Mouse (Mus musculus) ovary, postnatal 14 days (tissue): ENCODE measurements around the gene Evpl.

Experiments
- DNase-seq: peaks from one replicate; pipeline ENCODE4 v3.0.0; 2022; ENCODE audit warnings: low spot score

The Evpl gene

DNA sequence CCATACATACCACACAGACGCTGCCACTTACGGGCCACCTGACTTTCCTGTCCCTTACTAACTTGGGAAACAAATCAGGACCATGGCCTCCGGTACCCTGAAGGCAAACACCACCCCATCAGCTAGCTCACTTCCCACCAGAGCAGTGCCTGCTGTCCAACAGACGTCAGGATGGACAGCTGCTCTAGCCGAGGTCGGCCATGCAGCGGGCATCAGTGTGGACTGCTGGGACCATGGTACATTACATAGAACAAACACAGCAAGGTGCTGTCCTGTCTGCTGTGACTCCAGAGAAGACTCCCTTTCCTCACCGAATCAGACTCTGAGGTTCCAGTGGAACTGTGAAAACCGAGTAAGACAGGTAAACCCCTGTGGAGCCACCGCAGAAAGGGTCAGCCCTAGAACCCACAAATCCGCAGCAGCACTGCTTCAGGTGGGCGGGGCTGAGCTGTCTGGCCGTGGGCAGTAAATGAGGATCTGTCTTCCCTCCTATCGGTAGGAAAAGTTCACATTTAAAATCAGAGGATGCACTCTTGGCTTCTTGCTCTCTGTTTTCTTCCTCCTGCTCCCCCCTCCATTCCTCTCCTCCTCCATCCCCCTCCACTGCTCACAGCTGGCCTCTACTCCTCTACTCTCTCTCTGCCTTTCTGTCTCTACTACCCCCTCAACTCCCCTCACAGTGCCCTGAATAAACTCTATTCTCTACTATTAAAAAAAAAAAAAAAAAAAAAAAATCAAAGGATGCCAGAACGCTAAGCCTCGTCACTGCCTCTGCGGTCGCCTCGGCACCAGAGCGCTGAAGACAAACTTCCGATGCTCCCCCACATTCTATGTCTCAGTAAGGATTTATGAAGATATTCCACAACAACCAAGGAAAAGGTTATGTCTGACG is 17.5 kb upstream of the Evpl start:
- DNase-seq: no peak

DNA sequence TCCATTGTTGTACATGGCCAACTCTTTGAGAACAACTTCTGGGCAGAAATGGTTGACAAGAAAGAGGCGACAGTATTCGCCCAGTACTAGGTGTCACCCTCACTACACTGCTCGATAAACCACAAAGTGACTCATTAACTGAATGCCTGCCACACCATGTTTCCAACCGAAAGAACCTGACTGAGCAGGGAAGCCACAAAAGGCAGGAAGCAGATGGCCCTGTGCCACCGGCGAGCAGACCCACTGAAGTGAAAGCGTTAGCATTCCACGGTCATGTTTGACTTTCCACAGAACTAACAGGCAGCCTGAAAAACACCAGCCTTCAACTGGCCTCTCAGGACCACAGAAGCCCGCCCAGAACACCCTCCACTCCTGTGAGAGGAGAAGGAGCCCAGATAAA is 16.8 kb upstream of the Evpl start:
- no peak for DNase-seq

DNA sequence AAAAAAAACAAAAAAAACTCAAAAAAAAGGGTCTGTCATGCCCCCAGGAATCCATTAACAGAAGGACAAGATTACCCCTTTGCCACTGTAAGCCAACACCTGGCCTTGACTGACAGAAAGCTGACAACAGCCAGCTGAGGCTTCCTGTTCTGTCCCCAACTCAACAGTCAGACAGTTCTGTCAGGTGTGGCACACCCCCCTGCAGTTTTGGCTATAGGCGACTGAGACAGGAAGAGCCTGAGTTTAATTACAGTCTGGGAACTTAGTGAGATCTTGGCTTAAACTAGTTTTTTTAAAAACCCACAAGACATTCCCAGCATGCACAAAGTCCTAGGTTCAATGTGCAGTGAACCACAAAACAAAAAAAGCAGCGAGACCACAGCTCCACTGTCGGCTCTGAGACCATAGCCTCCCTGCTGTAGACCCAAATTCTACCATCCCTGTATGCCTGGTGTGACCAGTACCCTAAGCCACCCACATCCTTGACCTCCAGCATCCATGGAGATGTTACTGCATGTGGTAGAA is 15.3 kb upstream of the Evpl start:
- no peak for DNase-seq

DNA sequence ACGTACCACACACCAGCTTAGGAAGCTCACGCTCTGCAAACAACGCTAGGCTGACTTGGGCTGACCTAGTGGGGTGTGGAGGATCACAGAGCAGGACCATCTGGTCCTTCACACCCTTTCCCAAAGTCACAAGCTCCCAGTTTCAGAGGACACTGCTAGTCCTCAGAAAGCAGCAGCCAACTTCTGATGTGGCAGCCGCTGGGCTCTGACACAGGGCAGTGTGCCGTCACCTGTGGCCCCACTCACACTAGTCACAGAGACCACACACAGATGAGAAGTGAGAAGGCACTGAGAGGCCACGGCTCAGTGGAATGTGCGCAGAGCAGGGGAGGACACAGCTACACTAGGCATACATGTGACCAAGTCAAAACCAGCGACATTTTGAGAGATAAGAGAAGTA is 13.0 kb upstream of the Evpl start:
- no peak for DNase-seq

DNA sequence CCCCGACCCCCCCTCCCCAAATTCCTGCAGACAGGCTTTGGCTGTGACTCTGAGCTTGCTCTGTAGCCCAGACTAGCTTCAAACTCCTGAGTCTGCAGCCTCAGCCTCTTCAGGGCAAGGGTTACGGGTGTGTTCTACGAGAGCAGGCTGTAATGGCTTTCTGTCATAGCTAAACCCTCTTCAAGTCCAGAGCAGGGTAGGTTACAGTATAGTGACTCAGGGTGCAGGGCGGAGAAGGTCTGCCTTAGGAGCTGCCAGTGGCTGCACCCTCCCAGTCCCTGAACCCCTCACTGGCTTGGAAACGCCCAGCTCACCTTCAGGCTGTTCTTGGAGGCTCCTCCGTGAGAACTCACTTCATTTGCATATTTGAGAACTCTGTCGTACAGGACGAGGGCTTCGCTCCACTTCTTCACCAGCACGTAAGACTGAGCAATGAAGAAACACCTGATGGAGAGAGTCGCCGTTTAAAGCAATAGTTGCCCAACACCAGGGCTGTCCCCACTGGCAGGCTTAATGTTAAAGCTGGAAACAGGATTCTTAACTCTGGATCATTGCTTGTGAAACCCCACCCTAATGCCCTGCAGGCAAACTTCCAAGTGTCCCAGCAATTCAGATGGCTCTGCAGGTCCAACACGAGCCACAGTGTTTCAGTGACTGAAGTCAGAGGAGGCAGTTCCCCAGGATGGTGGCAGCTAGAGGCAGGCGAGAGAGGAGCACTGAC is 9.8 kb upstream of the Evpl start:
- no peak for DNase-seq

DNA sequence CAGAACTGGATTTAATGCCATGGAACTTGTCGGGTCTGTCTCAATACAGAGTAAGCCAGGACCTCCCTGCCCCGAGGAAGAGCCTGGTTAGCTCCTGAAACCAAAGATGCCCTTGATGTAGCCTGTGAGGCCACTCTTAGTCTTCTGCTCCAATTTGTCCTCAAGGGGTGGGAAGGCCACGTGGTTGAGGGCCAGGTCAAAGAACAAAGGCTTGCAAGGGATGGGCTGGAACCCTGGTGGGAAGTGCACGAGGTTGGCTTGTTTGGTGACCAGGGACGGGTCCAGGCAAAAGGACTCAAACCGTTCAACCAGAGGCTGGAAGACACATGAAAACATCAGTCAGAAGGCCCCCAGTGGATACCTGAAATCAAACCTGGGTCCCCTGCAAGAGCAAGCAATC is 7.7 kb upstream of the Evpl start:
- DNase-seq: no peak

DNA sequence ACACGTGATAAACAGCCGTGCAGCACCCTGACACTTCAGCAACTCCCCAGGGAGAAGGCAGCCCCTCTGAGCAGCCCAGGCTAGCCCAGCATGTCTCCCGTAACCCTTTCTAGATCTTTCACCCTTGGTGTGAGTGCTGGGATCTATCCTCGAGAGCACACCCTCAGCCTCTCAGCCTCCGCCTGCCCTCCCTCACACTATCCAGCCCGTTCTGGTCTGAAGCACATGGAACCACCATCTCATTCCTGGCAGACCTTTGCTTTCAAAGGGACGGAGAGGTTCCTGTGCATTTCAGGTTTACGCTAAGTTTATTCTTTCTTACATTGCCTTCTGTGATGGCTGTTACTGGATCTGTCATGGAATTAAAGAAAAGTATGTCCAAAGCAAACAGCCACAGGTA is 6.7 kb upstream of the Evpl start:
- DNase-seq: no peak

DNA sequence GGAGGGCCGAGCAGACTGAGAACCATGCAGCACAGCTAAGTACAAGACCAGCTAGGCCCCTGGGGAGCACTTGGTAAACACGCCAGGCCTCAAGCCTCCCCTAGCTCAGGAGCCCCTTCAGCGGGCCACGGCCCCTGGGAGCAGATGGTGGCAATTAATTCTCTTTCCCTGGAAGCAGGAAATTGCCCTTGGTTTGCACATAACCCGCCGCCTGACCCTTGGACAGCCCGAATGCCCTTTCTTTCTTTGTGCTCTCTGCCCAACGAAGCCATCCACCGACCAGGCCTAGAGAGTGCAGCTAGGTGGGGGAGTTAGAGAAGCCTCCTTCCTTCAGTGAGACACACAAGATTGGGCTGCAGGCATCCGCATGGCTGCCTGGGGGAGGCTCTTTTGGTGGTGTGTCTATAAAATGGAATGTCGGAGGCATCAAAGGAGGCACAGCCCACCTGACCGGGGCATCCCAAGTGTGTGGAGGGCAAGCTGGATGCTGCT is 3.9 kb upstream of the Evpl start:
- no peak for DNase-seq

DNA sequence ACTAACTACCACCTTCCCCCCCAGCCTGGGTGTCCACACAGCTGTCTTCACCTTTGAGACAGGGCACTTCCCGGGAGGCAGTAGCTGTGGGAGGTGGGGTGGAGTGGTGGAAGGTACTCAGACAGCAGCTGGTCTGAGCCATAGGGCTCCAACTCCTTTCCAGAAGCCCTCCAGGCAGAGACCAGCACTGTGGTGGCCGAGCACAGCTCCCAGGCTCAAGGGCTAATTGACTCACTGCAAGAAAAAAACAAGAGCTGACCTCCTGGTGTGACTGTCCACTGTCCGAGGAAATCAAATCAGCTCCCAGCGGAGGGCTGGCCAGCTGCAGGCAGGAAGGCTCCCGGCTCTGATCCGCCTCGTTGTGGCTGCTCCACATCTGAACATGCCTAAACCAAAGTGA is 1.9 kb upstream of the Evpl start:
- DNase-seq: no peak

DNA sequence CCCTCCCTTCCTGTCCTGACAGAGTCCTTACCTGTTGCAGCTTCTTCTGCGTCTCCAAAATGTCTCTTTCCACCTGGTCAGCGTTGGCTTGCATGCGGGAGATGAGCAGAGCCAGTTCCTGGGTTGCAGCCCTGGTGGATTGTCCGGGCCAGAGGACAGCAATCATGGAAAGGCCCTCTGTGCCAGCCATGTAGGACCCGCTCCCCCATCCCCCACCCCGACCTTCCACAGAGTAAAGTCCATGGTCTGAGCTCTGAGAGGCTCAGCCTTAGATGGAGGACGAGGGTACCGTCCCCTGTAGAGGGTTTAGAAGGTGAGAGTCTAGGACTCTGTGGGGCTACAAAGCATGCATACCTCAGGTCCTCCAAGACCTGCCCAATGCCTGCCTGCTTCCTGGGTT is 3.0 kb downstream of the Evpl start:
- no peak for DNase-seq

DNA sequence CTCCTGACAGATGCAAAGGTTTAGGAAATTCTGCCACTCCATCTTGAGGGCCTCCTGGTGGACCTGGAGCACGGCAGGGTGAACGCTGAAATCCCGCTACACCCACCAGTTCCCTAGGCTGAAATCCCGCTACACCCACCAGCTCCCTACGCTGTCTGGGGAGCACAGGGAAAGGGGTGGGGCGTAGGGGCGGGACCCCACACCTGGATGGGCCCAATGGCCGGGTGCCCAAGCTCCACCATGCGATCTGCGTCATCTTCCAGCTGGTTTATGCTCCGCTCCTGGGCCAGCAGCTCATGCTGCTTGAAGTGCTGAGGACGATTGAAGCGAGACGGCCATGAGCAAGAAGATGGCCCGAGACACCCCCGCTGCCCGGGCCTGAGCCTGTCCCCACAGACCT is 5.5 kb downstream of the Evpl start:
- DNase-seq: no peak

DNA sequence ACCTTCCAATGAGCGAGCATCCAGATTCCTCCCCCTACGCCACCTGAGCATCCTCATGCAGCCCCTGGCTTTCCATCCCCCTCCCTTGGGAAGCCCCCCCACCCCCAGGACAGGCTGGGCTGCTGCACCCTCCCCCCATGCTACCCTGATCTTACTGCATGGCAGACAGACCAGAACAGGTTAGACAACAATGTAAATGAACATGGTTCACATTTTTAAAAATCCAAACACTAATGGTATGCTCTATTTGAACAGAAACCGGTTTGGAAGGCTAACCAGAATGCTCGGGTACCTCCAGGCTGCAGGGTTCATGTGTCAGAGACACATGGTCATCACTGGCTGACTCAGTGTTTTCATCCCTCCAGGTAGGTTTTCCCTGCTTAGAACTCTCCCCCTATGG is 9.2 kb downstream of the Evpl start:
- no peak for DNase-seq

DNA sequence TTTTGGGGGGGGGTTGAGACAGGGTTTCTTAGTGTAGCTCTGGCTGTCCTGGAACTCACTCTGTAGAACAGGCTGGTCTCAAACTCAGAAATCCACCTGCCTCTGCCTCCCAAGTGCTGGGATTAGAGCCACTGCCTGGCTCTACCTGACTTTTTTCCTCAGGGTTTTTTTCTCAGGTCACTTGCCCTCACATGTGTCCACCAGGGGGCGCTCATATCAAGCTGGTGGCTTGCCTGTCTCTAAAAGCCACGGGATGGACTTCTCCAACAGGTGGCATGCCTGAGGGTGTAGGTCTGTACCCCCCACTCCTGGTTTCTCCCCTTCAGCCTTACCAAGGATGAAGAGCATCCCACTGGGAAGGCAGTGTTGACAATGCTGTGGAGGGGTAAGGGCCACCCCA is 11.5 kb downstream of the Evpl start:
- peak; percentile 77 for DNase-seq

DNA sequence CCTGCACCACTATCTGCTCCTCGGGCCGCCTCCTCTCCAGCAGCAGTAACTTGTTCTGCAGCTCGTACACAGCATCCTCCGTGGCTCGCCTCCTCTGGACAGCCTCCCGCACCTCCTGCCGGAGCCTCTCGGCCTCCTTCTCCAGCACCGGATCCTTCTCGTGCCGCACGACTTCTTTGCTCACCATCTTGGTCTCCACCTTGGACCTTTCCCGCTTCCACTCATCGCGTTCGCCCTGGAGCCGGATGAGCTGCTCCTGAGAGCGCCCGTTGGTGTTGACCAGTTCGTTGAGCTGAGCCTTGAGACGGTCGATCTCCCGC is 15.2 kb downstream of the Evpl start:
- no peak for DNase-seq

DNA sequence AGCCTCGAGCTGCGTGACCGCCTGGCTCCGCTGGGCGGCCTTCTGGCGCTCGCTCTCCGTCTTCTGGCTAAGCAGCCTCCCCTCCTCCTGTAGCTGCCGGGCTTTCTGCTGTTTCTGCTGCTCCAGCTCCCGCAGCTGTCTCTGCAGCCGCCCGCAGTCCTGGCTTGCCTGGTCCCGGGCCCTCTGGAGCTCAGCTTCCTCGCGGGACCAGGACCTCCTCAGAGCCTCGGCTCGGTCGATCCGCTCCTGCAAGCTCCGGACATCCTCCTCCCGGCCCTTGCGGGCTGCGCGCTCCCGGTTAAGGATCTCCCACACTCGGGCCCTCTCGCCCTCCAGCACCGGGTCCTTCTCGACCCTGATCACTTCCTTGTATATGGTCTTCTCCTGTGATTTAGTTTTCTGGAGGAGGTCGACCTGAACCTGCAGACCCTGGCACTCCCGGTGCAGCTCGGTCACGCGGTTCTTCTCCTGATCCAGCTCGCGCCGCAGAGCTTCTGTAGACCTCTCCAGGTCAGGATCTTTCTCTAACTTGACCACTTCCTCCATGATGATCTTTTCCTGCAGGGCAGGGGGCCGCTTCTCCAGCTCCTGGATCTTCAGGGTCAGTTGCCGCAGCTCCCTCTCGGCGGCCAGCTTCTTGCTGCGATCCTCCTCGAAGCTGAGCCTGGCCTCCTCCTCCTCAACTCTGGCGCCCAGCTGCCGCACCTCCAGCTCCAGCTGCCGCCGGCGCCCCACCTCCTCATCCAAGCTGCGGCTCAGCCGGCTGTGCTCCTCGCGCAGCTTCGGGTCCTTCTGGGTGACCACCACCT is 15.7 kb downstream of the Evpl start:
- no peak for DNase-seq

DNA sequence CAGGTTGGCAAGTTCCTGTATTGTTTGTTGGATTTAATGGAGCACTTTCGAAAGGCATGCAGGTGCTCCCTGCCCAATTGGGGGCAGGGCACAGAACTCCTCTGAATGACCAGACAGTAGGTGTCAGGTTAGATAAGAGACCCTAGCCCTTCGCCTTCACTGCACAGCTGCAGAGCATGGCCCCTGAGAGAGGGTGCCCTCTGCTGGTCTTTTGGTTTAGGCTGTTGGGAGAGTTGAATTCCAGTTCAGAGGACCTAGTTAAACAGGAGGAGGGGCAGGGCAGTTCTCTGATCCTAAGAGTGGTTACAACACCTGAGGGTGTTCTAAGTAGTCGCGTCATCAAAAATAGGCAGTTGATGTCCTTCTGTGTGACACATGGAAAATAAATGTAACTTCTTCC is 18.0 kb downstream of the Evpl start:
- peak; percentile 64 for DNase-seq

DNA sequence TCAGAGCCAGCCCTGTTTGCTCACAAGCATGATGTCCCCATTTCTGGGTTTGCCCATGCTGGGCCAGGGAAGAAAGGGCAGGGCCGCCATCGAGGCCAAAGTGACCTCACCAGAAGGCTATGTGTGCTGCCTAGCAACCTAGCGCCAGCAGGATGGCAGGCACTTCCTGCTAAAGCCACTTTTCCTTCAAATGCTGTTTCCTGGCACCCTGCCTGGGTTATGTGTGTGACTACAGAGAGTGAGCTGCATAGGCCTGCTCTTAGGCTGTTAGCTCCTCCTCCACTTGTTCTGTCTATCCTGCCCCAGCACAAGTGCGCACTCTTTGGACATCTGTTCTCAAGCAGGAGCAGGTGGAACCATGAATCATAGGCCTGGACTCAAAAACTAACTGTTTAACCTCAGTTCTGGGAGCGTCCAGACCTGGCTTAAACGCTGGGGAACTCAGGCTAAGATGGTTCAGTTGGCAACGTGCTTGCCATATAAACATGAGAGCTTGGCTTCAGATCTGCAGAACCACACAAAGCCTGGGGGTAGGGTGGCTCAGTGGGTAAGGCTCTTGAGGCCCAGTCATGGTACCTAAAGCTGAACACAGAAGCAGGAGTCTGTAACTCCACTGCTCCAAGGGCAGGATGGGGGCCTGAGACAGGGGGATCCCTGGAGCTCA is 19.0 kb downstream of the Evpl start:
- DNase-seq: peak; percentile 77

DNA sequence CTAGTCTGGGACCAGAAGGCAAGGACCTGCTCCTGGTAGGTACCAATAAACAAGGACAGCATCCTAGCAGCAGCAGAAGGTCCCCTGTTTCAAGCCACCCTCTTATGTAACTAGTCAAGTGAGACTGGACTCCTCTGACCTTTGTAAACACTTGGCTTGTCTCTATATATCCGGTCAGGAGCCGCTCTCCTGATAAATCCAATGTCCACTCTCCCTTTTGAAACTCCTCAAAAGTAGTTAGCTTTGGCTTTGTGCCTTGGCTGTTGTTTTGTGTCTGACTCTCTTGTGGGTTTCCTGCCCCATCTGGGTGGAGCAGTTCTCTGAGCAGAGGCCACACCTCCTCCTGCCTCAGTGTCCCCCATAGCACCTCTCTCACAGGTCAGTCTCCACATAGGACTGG is 19.6 kb downstream of the Evpl start:
- no peak for DNase-seq

DNA sequence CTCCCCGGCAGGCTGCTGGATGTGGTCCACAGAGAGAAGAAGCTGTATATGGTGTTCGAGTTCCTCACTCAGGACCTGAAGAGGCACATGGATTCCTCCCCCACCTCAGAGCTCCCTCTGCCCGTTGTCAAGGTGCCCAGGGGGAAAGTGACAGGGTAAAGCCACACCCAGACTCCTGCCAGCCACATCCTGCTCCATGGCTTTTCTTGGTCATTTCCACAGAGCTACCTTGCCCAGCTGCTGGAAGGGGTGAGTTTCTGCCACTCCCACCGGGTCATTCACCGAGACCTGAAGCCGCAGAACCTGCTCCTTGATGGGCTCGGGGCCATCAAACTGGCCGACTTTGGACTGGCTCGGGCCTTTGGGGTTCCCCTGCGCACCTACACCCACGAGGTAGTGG is 21.3 kb downstream of the Evpl start:
- DNase-seq: no peak

DNA sequence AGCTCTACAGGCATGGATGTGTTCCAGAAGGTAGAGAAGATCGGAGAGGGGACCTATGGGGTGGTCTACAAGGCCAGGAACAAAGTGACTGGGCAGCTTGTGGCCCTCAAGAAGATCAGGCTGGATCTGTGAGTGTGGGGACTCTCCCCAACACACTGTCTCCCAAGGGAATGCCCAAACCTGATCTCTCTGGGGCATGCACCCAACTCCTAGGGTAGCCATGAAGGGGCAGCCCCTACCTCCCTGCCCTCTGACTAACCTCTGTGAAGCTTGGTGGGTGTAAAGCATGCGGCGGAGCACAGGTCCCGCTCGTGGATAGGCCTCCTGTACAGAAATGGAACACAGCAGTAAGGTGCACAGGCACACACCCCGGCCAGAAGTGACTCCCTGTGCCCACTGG is 21.9 kb downstream of the Evpl start:
- no peak for DNase-seq

DNA sequence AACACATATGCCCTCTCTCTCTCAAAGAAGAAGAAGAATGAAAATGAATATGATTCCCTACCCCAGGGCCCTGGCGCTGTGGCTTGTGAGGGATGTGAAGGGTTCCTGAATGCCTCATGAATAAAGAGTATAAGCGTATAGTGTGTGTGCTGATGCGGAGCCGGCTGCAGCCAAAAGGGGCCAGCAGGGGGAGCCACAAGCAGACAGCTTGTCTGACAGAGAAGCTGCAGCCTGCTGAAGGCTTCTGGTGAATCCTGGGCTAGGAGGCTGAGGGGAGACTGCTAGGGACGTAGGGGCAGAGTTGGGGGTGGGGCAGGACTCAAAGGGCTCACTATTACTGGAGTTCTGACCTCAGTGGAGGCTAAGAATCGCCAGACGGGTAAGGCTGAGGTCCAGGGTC is 22.7 kb downstream of the Evpl start:
- no peak for DNase-seq

DNA sequence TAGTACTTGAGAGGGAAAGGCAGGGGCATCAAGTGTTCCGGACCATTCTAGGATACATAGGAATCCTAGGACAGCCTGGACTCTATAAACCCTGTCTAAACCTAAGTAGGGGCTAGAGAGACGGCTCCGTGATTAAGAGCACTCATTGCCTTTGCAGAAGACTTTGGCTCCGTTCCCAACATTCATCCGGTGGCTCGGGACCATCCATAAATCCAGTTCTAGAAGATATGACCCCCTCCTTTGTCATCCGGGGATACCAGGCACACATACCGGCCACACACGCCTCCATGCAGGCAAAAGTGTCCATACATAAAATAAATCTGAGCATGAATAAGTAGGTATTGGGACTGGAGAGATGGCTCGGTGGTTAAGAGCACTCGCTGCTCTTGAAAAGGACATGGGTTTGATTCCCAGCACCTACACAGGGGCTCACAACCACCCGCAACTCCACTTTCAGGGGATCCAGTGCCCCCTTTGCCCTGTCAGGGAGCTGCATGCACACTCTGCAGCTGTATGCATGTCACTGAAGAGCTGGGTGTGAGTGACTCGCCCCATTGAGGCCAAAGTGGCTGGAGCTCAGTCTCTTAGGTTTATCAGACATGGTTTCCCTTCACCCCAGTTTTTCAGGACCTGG is 23.9 kb downstream of the Evpl start:
- DNase-seq: no peak
